Mouse (Mus musculus) CH12.LX (cell line): ENCODE results near the gene Gm5617.

Source experiments
- CTCF ChIP-seq, 2 experiments: IDR thresholded peaks in 1 of 2; conservative IDR thresholded peaks in 1 of 2; 2 replicates each; pipeline ENCODE4 v1.5.1; 2011 to 2012; ENCODE audit warnings: low read depth in 2 of 2, low read length in 2 of 2, improper control_type of control experiment in 1 of 2, inconsistent platforms in 1 of 2, mild to moderate bottlenecking in 1 of 2, moderate library complexity in 1 of 2
- MAFK ChIP-seq: IDR thresholded peaks from 2 replicates; pipeline ENCODE4 v1.6.1; 2011; ENCODE audit warnings: low read length, improper control_type of control experiment; ENCODE audit not compliant: insufficient replicate concordance
- MXI1 ChIP-seq: IDR thresholded peaks from 2 replicates; pipeline ENCODE4 v1.6.1; 2011; ENCODE audit warnings: mild to moderate bottlenecking, low read depth, low read length, improper control_type of control experiment
- NELFE ChIP-seq: IDR thresholded peaks from 2 replicates; pipeline ENCODE4 v1.6.1; 2011; ENCODE audit warnings: low read depth, low read length, improper control_type of control experiment
- NRF1 ChIP-seq: IDR thresholded peaks from 2 replicates; pipeline ENCODE4 v1.6.1; 2014; ENCODE audit warnings: low read depth, mild to moderate bottlenecking, inconsistent platforms, low read length, improper control_type of control experiment, moderate library complexity
- POLR2A ChIP-seq: IDR thresholded peaks from 2 replicates; pipeline ENCODE4 v1.6.1; 2011; ENCODE audit warnings: low read depth, mild to moderate bottlenecking, improper control_type of control experiment, low read length
- POLR2AphosphoS2 ChIP-seq: IDR thresholded peaks from 2 replicates; pipeline ENCODE4 v1.6.1; 2011; ENCODE audit warnings: low read depth, low read length, improper control_type of control experiment
- RCOR1 ChIP-seq: conservative IDR thresholded peaks from 2 replicates; pipeline ENCODE4 v1.6.1; 2012; ENCODE audit warnings: low read depth, mild to moderate bottlenecking, inconsistent platforms, low read length, improper control_type of control experiment
- TBP ChIP-seq: conservative IDR thresholded peaks from 2 replicates; pipeline ENCODE4 v1.6.1; 2011; ENCODE audit warnings: low read depth, low read length, improper control_type of control experiment
- TCF12 ChIP-seq: IDR thresholded peaks from 2 replicates; pipeline ENCODE4 v1.6.1; 2014; ENCODE audit warnings: low read depth, mild to moderate bottlenecking, inconsistent platforms, low read length, improper control_type of control experiment
- USF1 ChIP-seq: IDR thresholded peaks from 2 replicates; pipeline ENCODE4 v1.6.1; 2014; ENCODE audit warnings: low read depth, mild to moderate bottlenecking, inconsistent platforms, low read length, improper control_type of control experiment
- USF2 ChIP-seq: conservative IDR thresholded peaks from 2 replicates; pipeline ENCODE4 v1.6.1; 2011; ENCODE audit warnings: low read depth, low read length, improper control_type of control experiment
- ZC3H11A ChIP-seq: IDR thresholded peaks from 2 replicates; pipeline ENCODE4 v1.6.1; 2012; ENCODE audit warnings: low read depth, mild to moderate bottlenecking, inconsistent platforms, low read length, improper control_type of control experiment
- ZNF384 ChIP-seq: IDR thresholded peaks from 2 replicates; pipeline ENCODE4 v1.6.1; 2012; ENCODE audit warnings: low read depth, low read length, improper control_type of control experiment, inconsistent platforms

DNA sequence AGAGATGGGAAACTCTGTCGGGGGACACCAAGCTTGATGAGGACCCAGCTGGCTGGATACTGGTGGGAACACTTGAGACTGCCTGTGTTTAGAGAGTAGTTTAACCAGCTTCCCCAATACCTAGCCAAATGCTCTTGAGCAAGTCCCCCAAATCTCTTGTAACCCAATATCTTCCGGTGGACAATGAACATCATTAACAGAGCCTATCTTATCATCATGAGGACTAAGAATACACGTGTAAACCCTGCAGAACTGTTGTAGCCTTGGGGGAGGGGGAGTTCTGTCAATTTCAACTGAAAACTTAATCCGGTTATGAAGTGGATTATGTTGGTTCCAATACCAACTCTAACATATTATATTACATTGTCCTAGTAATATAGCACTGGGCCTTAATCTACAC is 16.4 kb upstream of the Gm5617 start:
- TF ChIP-seq CTCF (conservative IDR thresholded peaks at IDR 0.05 in 1 of 2, IDR thresholded peaks at IDR 0.05 in 1 of 2; ENCODE audit: low read depth in 2 of 2, low read length in 2 of 2) (no peak), MAFK (no peak), NRF1 (no peak), TCF12 (no peak), NELFE (no peak), ZNF384 (no peak), RCOR1 (no peak), POLR2A (no peak), USF2 (no peak), POLR2AphosphoS2 (no peak), MXI1 (no peak), TBP (no peak), USF1 (no peak), ZC3H11A (no peak)
